Mouse (Mus musculus) liver, embryonic 14.5 days (tissue): Measurements from ENCODE around the gene Rapgef6. TPM values are rescaled to one million over a fixed set of nuclear protein-coding genes. Genes with fewer than 3 reads are reported as not detected.
A peak's percentile ranks its signal among the peaks of the same experiment; 100 is the strongest.
"Not testable (repeated sequence)": the region's sequence is repeated elsewhere in the genome, so short reads cannot be mapped to it uniquely, and the experiment has no call there.

Experiments used
- ATAC-seq: fragments of 200-750 bp; cut with Nextera tagmentation; 2 replicates; pipeline ENCODE4 v1.8.0; 2017; ENCODE audit warnings: moderate number of reproducible peaks, mild to moderate bottlenecking, moderate library complexity; ENCODE audit not compliant: insufficient read depth
- DNase-seq, 3 experiments: peaks; one replicate each; pipeline ENCODE4 v3.0.0-alpha.2; 2012 to 2013; ENCODE audit warnings: low read depth in 3 of 3, low spot score in 3 of 3
- H3K27ac ChIP-seq: fragments of 300-500 bp; sonication (generic); 2 replicates; pipeline ENCODE4 v1.5.1; 2014; ENCODE audit warnings: moderate library complexity, mild to moderate bottlenecking, control low read depth, inconsistent platforms
- H3K27me3 ChIP-seq: fragments of 300-500 bp; sonication (generic); 2 replicates; pipeline ENCODE4 v1.6.1; 2014; ENCODE audit warnings: mild to moderate bottlenecking, low read length, moderate library complexity; ENCODE audit not compliant: control insufficient read depth, insufficient read depth
- H3K36me3 ChIP-seq: fragments of 300-500 bp; sonication (generic); replicated peaks from 2 replicates; pipeline ENCODE4 v1.6.1; 2014; ENCODE audit warnings: low read depth; ENCODE audit not compliant: control insufficient read depth, insufficient read depth
- H3K4me1 ChIP-seq, 2 experiments: fragments of 200-500 bp in 1 of 2; fragments of 300-500 bp in 1 of 2; sonication (generic) in 1 of 2; replicated peaks; 2 replicates each; pipeline ENCODE4 v1.6.1; 2012 to 2014; ENCODE audit warnings: antibody characterized with exemption in 1 of 2, inconsistent platforms in 1 of 2, low read length in 1 of 2; ENCODE audit not compliant: control insufficient read depth in 2 of 2, insufficient read depth in 2 of 2
- H3K4me2 ChIP-seq: fragments of 300-500 bp; sonication (generic); 2 replicates; pipeline ENCODE4 v1.6.1; 2014; ENCODE audit warnings: low read depth, mild to moderate bottlenecking, control low read depth, moderate library complexity
- H3K4me3 ChIP-seq, 2 experiments: fragments of 200-500 bp in 1 of 2; fragments of 300-500 bp in 1 of 2; sonication (generic) in 1 of 2; 2 replicates each; pipeline ENCODE4 v1.5.1; 2012 to 2014; ENCODE audit warnings: low read depth in 2 of 2, low read length in 2 of 2, mild to moderate bottlenecking in 2 of 2, control low read depth in 1 of 2, inconsistent platforms in 1 of 2, moderate library complexity in 1 of 2; ENCODE audit not compliant: insufficient read depth in 1 of 2
- H3K9ac ChIP-seq: fragments of 300-500 bp; sonication (generic); replicated peaks from 2 replicates; pipeline ENCODE4 v1.6.1; 2014; ENCODE audit warnings: mild to moderate bottlenecking, control low read depth, moderate library complexity
- H3K9me3 ChIP-seq: fragments of 300-500 bp; sonication (generic); 2 replicates; pipeline ENCODE4 v1.6.1; 2016; ENCODE audit warnings: low read length, mixed read lengths; ENCODE audit not compliant: control insufficient read depth
- CTCF ChIP-seq: IDR thresholded peaks from 2 replicates; pipeline ENCODE4 v1.5.1; 2016; ENCODE audit warnings: antibody characterized with exemption, low read depth, control low read depth
- EP300 ChIP-seq: IDR thresholded peaks from 2 replicates; pipeline ENCODE4 v1.6.1; 2016; ENCODE audit warnings: antibody characterized with exemption, low read depth
- WGBS: fragments of 180-500 bp; shearing (Covaris S2); extraction: QIAGEN DNeasy Blood & Tissue Kit; methylation state at CpG from one replicate; pipeline ENCODE4 v1.1.7; 2014; ENCODE audit not compliant: insufficient replicate concordance; 5-methylcytosine and 5-hydroxymethylcytosine counted together
- polyA plus RNA-seq, 2 experiments: library from polyadenylated mRNA; depleted of rRNA in 1 of 2; stranded (reverse) in 1 of 2; unstranded in 1 of 2; fragments of >200 nt; fragmentation: Nextera tagmentation in 1 of 2; extraction: Ambion mirVana in 1 of 2; gene quantifications; 2 replicates each; pipeline versions ENCODE4 v1.2.1 to v1.2.3; 2012 to 2014

Rapgef6 gene
- polyA plus RNA-seq, 2 experiments = 6.9 to 15.7 TPM

DNA sequence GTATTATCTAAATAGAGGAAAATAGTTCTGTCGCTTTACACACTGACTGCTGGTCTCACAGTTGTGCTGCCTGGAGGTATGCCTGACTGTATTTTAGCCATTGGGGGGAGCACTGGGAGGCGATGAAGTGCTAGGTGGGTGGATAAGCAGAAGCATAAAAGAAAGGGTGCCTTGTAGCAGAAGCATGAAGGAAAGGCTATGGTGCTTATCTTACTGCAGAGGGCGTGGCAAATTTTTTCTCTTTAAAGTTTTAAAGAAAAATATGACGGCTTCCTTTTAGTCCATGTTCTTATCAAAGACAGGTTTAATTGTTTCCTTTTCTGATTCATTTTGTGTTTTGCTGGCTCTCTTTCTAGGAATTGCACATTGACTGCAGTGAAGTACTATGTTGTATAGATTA lies 72.4 kb downstream of the Rapgef6 start:
- no peak overlapping the region for H3K4me2 ChIP-seq
- peak; percentile 57; the same call in 1 of the 2 replicates for ATAC-seq

DNA sequence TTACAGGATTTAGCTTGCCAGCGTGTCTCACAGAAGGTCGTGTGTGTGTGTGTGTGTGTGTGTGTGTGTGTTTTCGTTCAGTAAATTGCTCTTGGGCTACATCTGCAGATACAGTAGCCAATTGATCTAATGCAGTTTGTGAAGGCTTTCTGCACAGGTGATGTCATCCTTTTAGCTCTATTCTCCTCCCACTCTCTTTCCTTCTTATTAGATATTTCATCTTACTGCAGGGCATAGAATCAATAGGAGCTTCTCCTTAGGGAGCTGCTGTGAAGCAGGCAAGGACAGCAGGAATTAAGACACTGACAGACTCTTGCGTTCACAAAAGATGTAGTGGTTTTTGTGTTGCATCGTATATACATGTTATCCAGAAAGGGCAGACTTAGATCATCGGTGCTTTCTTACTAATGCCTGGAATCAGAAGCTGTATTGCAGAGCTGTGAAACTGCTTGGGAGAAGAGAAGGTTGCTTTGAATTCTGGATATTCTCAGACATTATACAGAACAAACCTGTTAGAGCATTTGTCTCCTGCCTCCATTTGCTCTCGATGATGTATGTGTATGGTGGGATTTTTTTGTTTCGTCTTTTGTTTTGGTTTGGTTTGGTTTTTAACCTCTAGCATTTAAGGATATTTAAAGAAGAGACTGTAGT lies 73.4 kb downstream of the Rapgef6 start:
- Histone ChIP-seq H3K9ac (no peak overlapping the region), H3K4me2 (no peak overlapping the region), H3K36me3 (no peaks in the 10 kb centered on the region), H3K4me1 (peaks cover 0 to 7% of the 10 kb centered on the region in 2 experiments; a peak in 2 of 4 replicates), H3K27ac (no peak overlapping the region), H3K9me3 (no peaks in the 10 kb centered on the region), H3K27me3 (no peaks in the 10 kb centered on the region), H3K4me3 (no peak overlapping the region)
- DNase-seq (no peak), ATAC-seq (no peak)
- TF ChIP-seq EP300 (no peak), CTCF (no peak)
- WGBS = 80% methylated on average over 8 of the region's 8 CpGs

More for the DNA sequence above, 72.4 kb downstream of the Rapgef6 start:
- peak; percentile 33; the same call in 1 of the 2 replicates for TF ChIP-seq CTCF
- no peak for TF ChIP-seq EP300
- no peak overlapping the region for H3K9ac ChIP-seq
- no peaks in the 10 kb centered on the region for H3K9me3 ChIP-seq
- H3K4me3 ChIP-seq = no peak overlapping the region
- DNase-seq = peak; percentile 31 to 37 (median 36)
- H3K36me3 ChIP-seq = no peaks in the 10 kb centered on the region
- no peak overlapping the region for H3K27ac ChIP-seq
- no peaks in the 10 kb centered on the region for H3K27me3 ChIP-seq
- 11% methylated on average over 4 of the region's 4 CpGs for WGBS
- H3K4me1 ChIP-seq = peaks cover 0 to 7% of the 10 kb centered on the region in 2 experiments; a peak in 2 of 4 replicates

DNA sequence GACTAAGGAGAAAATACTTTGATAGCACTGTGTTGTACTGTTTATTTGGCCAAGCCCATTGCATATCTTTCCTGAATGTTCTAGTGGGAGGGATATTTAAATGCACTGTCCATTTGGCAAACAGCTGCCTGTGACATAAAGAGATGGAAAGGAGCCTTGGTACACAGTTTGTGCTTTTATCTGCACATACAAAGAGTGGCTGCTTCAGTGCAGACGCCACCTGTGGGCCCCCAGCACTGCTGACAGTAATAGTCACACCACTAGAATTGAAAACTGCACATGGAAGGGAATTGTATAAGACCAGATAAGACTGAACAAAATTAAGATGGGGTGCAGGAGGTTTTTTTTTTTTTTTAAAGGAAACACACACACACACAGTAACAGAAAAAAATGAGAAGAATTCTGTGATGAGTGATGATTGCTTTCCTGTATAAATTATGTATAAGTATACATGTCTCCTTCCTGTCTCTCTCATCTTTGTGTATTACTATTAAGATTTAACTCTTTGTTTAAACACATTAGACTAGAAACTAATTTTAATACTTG lies 75.3 kb downstream of the Rapgef6 start:
- no peak overlapping the region for H3K4me2 ChIP-seq
- no peaks in the 10 kb centered on the region for H3K27me3 ChIP-seq
- TF ChIP-seq EP300 (0 out of 2 replicates have a peak, but pooled peaks have one; percentile 37), CTCF (no peak)
- DNase-seq (peak; percentile 7 to 20 (median 13)), ATAC-seq (peak; percentile 74; the same call in 1 of the 2 replicates)
- no peaks in the 10 kb centered on the region for H3K9me3 ChIP-seq
- no peak overlapping the region for H3K4me3 ChIP-seq
- no peak overlapping the region for H3K9ac ChIP-seq
- peaks cover 0 to 7% of the 10 kb centered on the region in 2 experiments; a peak in 2 of 4 replicates for H3K4me1 ChIP-seq
- 7% methylated on average over 1 of the region's 1 CpGs for WGBS
- H3K36me3 ChIP-seq = no peaks in the 10 kb centered on the region
- H3K27ac ChIP-seq = 0 out of 2 replicates have a peak overlapping the region, but pooled peaks have one; percentile 8

DNA sequence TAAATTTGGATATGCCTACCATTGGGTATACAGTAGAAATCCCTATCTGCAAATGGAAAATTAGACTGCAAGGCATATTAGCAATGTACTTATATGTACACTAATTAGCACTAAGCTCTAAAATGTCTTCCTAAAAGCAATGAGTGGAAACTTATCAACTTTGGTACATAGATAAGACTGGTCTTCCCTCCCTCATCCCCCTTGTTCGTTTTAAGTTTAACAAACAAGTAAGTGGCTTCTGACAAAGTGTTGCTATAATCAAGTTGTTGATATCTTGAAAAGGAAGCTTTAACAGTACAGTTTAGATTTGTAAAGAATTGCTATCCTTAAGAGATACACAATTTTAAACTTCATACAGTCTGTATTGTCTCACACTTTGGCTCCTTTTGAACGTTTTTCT lies 78.5 kb downstream of the Rapgef6 start:
- no peak for TF ChIP-seq EP300
- no peak for TF ChIP-seq CTCF
- H3K27me3 ChIP-seq = no peaks in the 10 kb centered on the region
- H3K9ac ChIP-seq = no peak overlapping the region
- ATAC-seq (no peak), DNase-seq (no peak)
- H3K27ac ChIP-seq = no peak overlapping the region
- H3K4me3 ChIP-seq = no peak overlapping the region
- 47% methylated on average over 2 of the region's 2 CpGs for WGBS
- H3K4me1 ChIP-seq = peaks cover 0 to 4% of the 10 kb centered on the region in 2 experiments; a peak in 2 of 4 replicates
- no peak overlapping the region for H3K4me2 ChIP-seq
- H3K36me3 ChIP-seq = no peaks in the 10 kb centered on the region
- H3K9me3 ChIP-seq = no peaks in the 10 kb centered on the region

DNA sequence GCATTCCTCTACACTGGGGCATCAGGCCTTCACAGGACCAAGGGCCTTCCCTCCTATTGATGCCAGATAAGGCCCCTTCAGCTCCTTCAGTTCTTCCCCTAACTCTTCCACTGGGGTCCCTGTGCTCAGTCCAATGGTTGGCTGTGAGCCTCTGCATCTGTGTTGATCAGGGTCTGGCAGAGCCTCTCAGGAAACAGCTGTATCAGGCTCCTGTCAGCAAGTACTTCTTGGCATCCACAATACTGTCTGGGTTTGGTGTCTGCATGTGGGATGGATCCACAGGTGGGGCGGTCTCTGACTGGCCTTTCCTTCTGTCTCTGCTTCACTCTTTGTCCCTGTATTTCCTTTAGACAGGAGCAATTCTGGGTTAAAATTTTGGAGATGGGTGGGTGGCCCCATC lies 80.1 kb downstream of the Rapgef6 start:
- H3K4me3 ChIP-seq, H3K4me1 ChIP-seq, DNase-seq, H3K9ac ChIP-seq, ATAC-seq, H3K27ac ChIP-seq, H3K36me3 ChIP-seq, H3K9me3 ChIP-seq, H3K4me2 ChIP-seq, H3K27me3 ChIP-seq: not testable (repeated sequence)
- WGBS = 81% methylated on average over 1 of the region's 1 CpGs
